Mouse (Mus musculus): ENCODE measurements around the gene Pbx1. TPM values are rescaled to one million over a fixed set of nuclear protein-coding genes. Genes with fewer than 3 reads are reported as not detected.

Gene Pbx1
- polyA plus RNA-seq, 2 experiments = 26.5 to 48.2 TPM

DNA sequence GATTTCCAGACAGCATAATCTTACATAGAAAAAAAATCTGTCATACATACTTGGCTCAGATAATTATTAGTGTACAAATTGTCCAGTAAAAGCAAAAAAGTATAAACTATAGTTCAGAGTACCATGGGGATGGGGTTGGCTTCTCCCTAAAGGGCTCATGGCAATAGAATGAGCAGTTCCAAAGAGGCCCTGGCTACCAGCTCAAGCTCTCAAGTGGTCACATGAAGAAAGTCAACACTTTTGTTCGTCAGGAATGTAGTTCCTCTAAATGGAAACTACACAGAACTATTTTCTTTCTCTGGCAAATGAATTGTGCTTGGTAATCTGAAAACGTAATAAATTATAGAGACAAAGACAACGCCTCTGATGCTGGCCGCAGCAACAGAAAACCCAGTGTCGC lies 112.4 kb downstream of the Pbx1 start:
- H3K36me3 ChIP-seq (ENCODE audit: control insufficient read depth, insufficient read depth, low read length) = no peaks in the 10 kb centered on the region
- WGBS = 85% methylated on average over 5 of the region's 5 CpGs

DNA sequence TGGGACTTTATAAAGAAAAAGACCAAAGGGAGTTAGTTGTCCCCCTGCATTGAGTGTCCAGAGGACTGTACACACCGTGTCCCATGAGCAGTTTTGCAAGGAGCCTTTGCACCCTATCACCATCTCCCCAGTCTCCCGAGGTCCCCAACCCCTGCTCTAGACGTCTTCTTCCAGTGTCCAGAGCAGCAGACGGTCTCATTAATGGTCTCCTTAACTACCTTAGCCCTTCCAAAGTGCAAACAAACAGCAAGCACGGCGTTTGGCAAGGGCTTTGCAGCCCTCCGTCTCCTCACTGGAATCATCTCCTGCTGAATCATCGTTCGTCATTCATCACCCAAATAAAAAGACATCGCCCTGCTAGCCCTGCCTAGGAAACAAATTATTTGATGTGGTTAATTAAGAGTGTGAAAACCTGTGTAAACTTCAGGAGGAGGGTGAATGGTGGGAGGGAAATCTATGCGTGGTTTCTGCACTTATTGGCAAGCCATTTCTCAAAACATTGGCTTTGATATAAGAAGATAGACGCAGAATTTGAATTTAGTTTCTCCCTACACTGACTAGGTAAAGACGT lies 113.1 kb downstream of the Pbx1 start:
- DNase-seq (ENCODE audit: low spot score) (no peak), ATAC-seq (ENCODE audit: low FRiP score, low read depth) (no peak)
- Histone ChIP-seq H3K27me3 (ENCODE audit: control insufficient read depth, insufficient read depth, low read length) (no peaks in the 10 kb centered on the region), H3K4me2 (replicated peaks; ENCODE audit: low read depth, low read length, severe bottlenecking) (no peak overlapping the region), H3K9me3 (ENCODE audit: control insufficient read depth, low read length) (no peaks in the 10 kb centered on the region), H3K9ac (ENCODE audit: low read depth, low read length, severe bottlenecking) (no peak overlapping the region), H3K27ac (replicated peaks; ENCODE audit: low read depth, low read length) (no peak overlapping the region), H3K4me1 (ENCODE audit: control insufficient read depth, insufficient read depth, low read length) (peaks cover 4% of the 10 kb centered on the region; the same call in 1 of the 2 replicates), H3K4me3 (replicated peaks; ENCODE audit: low read length) (no peak overlapping the region), H3K36me3 (ENCODE audit: control insufficient read depth, insufficient read depth, low read length) (no peaks in the 10 kb centered on the region)
- 46% methylated on average over 13 of the region's 13 CpGs for WGBS
- no peak for TF ChIP-seq POLR2A (IDR thresholded peaks at IDR 0.05; ENCODE audit: borderline replicate concordance, extremely low read depth, insufficient read depth, insufficient read length)

More for the DNA sequence above, 112.4 kb downstream of the Pbx1 start:
- H3K4me3 ChIP-seq (replicated peaks; ENCODE audit: low read length) = no peak overlapping the region
- no peak for ATAC-seq (ENCODE audit: low FRiP score, low read depth)
- no peak overlapping the region for H3K4me2 ChIP-seq (replicated peaks; ENCODE audit: low read depth, low read length, severe bottlenecking)
- no peaks in the 10 kb centered on the region for H3K27me3 ChIP-seq (ENCODE audit: control insufficient read depth, insufficient read depth, low read length)
- peaks cover 5% of the 10 kb centered on the region for H3K4me1 ChIP-seq (ENCODE audit: control insufficient read depth, insufficient read depth, low read length)
- TF ChIP-seq POLR2A (IDR thresholded peaks at IDR 0.05; ENCODE audit: borderline replicate concordance, extremely low read depth, insufficient read depth, insufficient read length) = no peak
- no peak for DNase-seq (ENCODE audit: low spot score)
- H3K27ac ChIP-seq (replicated peaks; ENCODE audit: low read depth, low read length) = no peak overlapping the region
- H3K9me3 ChIP-seq (ENCODE audit: control insufficient read depth, low read length) = no peaks in the 10 kb centered on the region
- H3K9ac ChIP-seq (ENCODE audit: low read depth, low read length, severe bottlenecking) = no peak overlapping the region

- no peak for DNase-seq (ENCODE audit: low spot score)
- H3K4me3 ChIP-seq (replicated peaks; ENCODE audit: low read length) = no peak overlapping the region
- H3K27ac ChIP-seq (replicated peaks; ENCODE audit: low read depth, low read length) = no peak overlapping the region
- H3K36me3 ChIP-seq (ENCODE audit: control insufficient read depth, insufficient read depth, low read length) = no peaks in the 10 kb centered on the region
- no peak overlapping the region for H3K4me2 ChIP-seq (replicated peaks; ENCODE audit: low read depth, low read length, severe bottlenecking)
- H3K9me3 ChIP-seq (ENCODE audit: control insufficient read depth, low read length) = no peaks in the 10 kb centered on the region
- H3K4me1 ChIP-seq (ENCODE audit: control insufficient read depth, insufficient read depth, low read length) = peaks cover 2% of the 10 kb centered on the region; the same call in 1 of the 2 replicates
- H3K9ac ChIP-seq (ENCODE audit: low read depth, low read length, severe bottlenecking) = no peak overlapping the region
- TF ChIP-seq POLR2A (IDR thresholded peaks at IDR 0.05; ENCODE audit: borderline replicate concordance, extremely low read depth, insufficient read depth, insufficient read length) = no peak
- H3K27me3 ChIP-seq (ENCODE audit: control insufficient read depth, insufficient read depth, low read length) = no peaks in the 10 kb centered on the region
- ATAC-seq (ENCODE audit: low FRiP score, low read depth) = no peak
Measured at GRCm38 (mm10) chr1:168313772-168314171, 118.3 kb downstream of the Pbx1 start.

- Histone ChIP-seq H3K4me1 (ENCODE audit: control insufficient read depth, insufficient read depth, low read length) (no peaks in the 10 kb centered on the region), H3K27me3 (ENCODE audit: control insufficient read depth, insufficient read depth, low read length) (no peaks in the 10 kb centered on the region)
Measured at GRCm38 (mm10) chr1:168312710-168313447, 119.2 kb downstream of the Pbx1 start.

DNA sequence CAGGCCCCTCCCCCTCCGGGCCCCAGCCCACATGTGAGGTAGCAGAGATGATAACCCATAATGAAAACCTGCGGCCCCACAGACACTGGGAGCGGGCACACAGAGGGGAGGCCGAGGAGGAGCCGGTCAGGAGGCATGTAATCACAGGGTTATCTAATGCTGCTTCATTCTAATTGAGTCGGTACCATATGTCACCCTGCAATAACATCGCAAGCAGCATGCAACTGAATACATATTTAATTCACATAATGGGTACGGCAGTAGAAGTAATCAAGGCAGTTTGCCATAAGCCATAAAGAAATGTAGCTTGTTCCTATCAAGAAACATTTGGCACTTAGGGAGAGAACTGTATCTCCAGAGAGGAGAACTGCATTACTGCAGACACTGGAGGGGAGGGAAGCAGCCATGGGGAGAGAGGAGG lies 123.0 kb downstream of the Pbx1 start:
- H3K27ac ChIP-seq (replicated peaks; ENCODE audit: low read depth, low read length) = no peak overlapping the region
- no peak overlapping the region for H3K4me2 ChIP-seq (replicated peaks; ENCODE audit: low read depth, low read length, severe bottlenecking)
- no peaks in the 10 kb centered on the region for H3K36me3 ChIP-seq (ENCODE audit: control insufficient read depth, insufficient read depth, low read length)
- no peak overlapping the region for H3K9ac ChIP-seq (ENCODE audit: low read depth, low read length, severe bottlenecking)
- no peak for DNase-seq (ENCODE audit: low spot score)
- H3K4me3 ChIP-seq (replicated peaks; ENCODE audit: low read length) = no peak overlapping the region
- no peaks in the 10 kb centered on the region for H3K27me3 ChIP-seq (ENCODE audit: control insufficient read depth, insufficient read depth, low read length)
- TF ChIP-seq POLR2A (IDR thresholded peaks at IDR 0.05; ENCODE audit: borderline replicate concordance, extremely low read depth, insufficient read depth, insufficient read length) = no peak
- 83% methylated on average over 8 of the region's 8 CpGs for WGBS
- no peak for ATAC-seq (ENCODE audit: low FRiP score, low read depth)
- H3K9me3 ChIP-seq (ENCODE audit: control insufficient read depth, low read length) = no peaks in the 10 kb centered on the region
- no peaks in the 10 kb centered on the region for H3K4me1 ChIP-seq (ENCODE audit: control insufficient read depth, insufficient read depth, low read length)

More at GRCm38 (mm10) chr1:168312710-168313447, 119.2 kb downstream of the Pbx1 start:
- Histone ChIP-seq H3K9me3 (ENCODE audit: control insufficient read depth, low read length) (no peaks in the 10 kb centered on the region), H3K27ac (replicated peaks; ENCODE audit: low read depth, low read length) (no peak overlapping the region), H3K4me3 (replicated peaks; ENCODE audit: low read length) (no peak overlapping the region), H3K9ac (ENCODE audit: low read depth, low read length, severe bottlenecking) (no peak overlapping the region), H3K4me2 (replicated peaks; ENCODE audit: low read depth, low read length, severe bottlenecking) (no peak overlapping the region), H3K36me3 (ENCODE audit: control insufficient read depth, insufficient read depth, low read length) (no peaks in the 10 kb centered on the region)
- DNase-seq (ENCODE audit: low spot score) (no peak), ATAC-seq (ENCODE audit: low FRiP score, low read depth) (no peak)
- TF ChIP-seq POLR2A (IDR thresholded peaks at IDR 0.05; ENCODE audit: borderline replicate concordance, extremely low read depth, insufficient read depth, insufficient read length) = no peak
- 90% methylated on average over 7 of the region's 7 CpGs for WGBS
